ENCODE assay signal across 23 mouse cellular contexts in the genomic region with DNA sequence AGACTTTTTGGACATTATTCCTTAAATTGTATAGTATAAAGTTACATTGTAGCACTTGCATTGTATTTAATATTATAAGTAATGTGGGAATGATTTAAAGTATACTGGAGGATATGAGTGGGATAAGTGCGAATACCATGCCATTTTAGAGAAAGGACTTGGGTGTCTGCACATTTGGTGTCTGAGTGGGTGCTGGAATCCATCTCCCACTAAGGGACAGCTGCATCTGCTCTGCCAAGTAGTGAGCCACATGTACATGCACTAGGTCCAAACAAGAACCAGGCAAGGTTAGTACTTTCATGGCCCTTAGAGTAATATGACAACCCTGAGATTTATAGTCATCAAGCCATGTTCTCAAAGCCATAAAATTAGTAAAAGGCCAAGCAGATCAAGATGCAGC.
DNase-seq lines count a peak whose midpoint lies in the region; ATAC-seq lines count a peak whose summit lies in the region.
"Had no signal": no experiment of that assay in that cellular context is flagged by ENCODE, and none has a peak within 500 bp of the region (broad histone marks: within the 10 kb centered on the region; RNA-seq: fewer than 3 reads in every experiment).

No protein-coding gene starts in this region.

- intact Hi-C loops in left cerebral cortex, postnatal 4 days (cut with DNase I): no loop called here
- intact Hi-C loops in left cerebral cortex, postnatal 36 days (cut with DNase I): no loop called here

- ATAC-seq in frontal cortex, adult (ENCODE audit: low TSS enrichment): peak; percentile 98
- no peak for ATAC-seq in activated CD4-positive, CD25-positive, alpha-beta regulatory T cell, adult 4 months
- ATAC-seq: forebrain, embryonic 14.5 days; hindbrain, embryonic 16.5 days had no signal

- DNase-seq in frontal cortex, postnatal 14 days (ENCODE audit: low spot score in 2 of 2): no peak
- peak; percentile 17 for DNase-seq in left cerebral cortex, adult 11 months (ENCODE audit: low spot score)
- DNase-seq in left cerebral cortex, postnatal 4 days: no peak
- peak; percentile 81 for DNase-seq in brain, adult 2 months (ENCODE audit: low read depth, low spot score)
- peak; percentile 32 to 37 for DNase-seq in left cerebral cortex, postnatal 36 days (ENCODE audit: low spot score in 2 of 2)
- no peak for DNase-seq in cerebellum, adult 9-11 months
- DNase-seq: adrenal gland, postnatal 10 days; cerebellum, adult 11 months; cerebellum, adult 9-10 months; embryo, embryonic 11 days; gastrocnemius, postnatal 25 days; heart, adult 11 months; kidney, adult 18-20 months; kidney, postnatal 36 days; liver, embryonic 13.5 days; lung, adult 2 months; lung, postnatal 14 days; midbrain, embryonic 14.5 days; thymus, postnatal 14 days had no signal

Comparison
In these comparisons a context has a peak if more than half of its experiments do, and no peak if none do; other contexts are left out.
1. DNase-seq: peak in left cerebral cortex, adult 11 months (single experiment), brain, adult 2 months (single experiment) and left cerebral cortex, postnatal 36 days (2 of 2); none in frontal cortex, postnatal 14 days (0 of 2), left cerebral cortex, postnatal 4 days (single experiment) and cerebellum, adult 9-11 months (single experiment).